Mouse (Mus musculus) MEL (cell line): Measurements from ENCODE around the gene Nub1. TPM values are rescaled to one million over a fixed set of nuclear protein-coding genes. Genes with fewer than 3 reads are reported as not detected.
A peak's percentile ranks its signal among the peaks of the same experiment; 100 is the strongest.

Experiments used
- DNase-seq: peaks from one replicate; pipeline ENCODE4 v3.0.0; 2011; ENCODE audit warnings: low read depth, low spot score
- H3K27ac ChIP-seq: 2 replicates; pipeline ENCODE4 v1.5.1; 2012; ENCODE audit warnings: low read depth, mild to moderate bottlenecking, control low read depth, low read length, moderate library complexity; ENCODE audit not compliant: control insufficient read depth
- H3K27me3 ChIP-seq, 2 experiments: fragments of 150-350 bp in 1 of 2; sonication (generic) in 1 of 2; 2 replicates each; pipeline ENCODE4 v1.6.1; 2012; ENCODE audit warnings: low read length in 2 of 2, mild to moderate bottlenecking in 2 of 2, improper control_type of control experiment in 1 of 2, moderate library complexity in 1 of 2; ENCODE audit not compliant: insufficient read depth in 2 of 2, control insufficient read depth in 1 of 2
- H3K36me3 ChIP-seq, 2 experiments: 2 replicates each; pipeline ENCODE4 v1.6.1; 2012 to 2014; ENCODE audit warnings: low read length in 2 of 2, improper control_type of control experiment in 1 of 2, inconsistent platforms in 1 of 2, mild to moderate bottlenecking in 1 of 2; ENCODE audit not compliant: insufficient read depth in 2 of 2, control insufficient read depth in 1 of 2
- H3K4me1 ChIP-seq, 2 experiments: fragments of 150-350 bp in 1 of 2; sonication (generic) in 1 of 2; 2 replicates each; pipeline ENCODE4 v1.6.1; 2012; ENCODE audit warnings: low read length in 2 of 2, improper control_type of control experiment in 1 of 2, mild to moderate bottlenecking in 1 of 2; ENCODE audit not compliant: insufficient read depth in 2 of 2, control insufficient read depth in 1 of 2
- H3K4me3 ChIP-seq, 2 experiments: fragments of 150-350 bp in 1 of 2; sonication (generic) in 1 of 2; 2 replicates each; pipeline ENCODE4 v1.5.1; 2012; ENCODE audit warnings: low read depth in 2 of 2, low read length in 2 of 2, mild to moderate bottlenecking in 2 of 2, moderate library complexity in 2 of 2, control low read depth in 1 of 2, improper control_type of control experiment in 1 of 2; ENCODE audit not compliant: control insufficient read depth in 1 of 2, insufficient read depth in 1 of 2
- H3K79me2 ChIP-seq: 2 replicates; pipeline ENCODE4 v1.6.1; 2012; ENCODE audit warnings: mild to moderate bottlenecking, low read length, moderate library complexity; ENCODE audit not compliant: control insufficient read depth, poor library complexity, insufficient read depth
- H3K9ac ChIP-seq: 2 replicates; pipeline ENCODE4 v1.6.1; 2012; ENCODE audit warnings: low read depth, mild to moderate bottlenecking, control low read depth, low read length, moderate library complexity; ENCODE audit not compliant: control insufficient read depth, poor library complexity, severe bottlenecking
- H3K9me3 ChIP-seq: fragments of 150-350 bp; sonication (generic); replicated peaks from 2 replicates; pipeline ENCODE4 v1.6.1; 2012; ENCODE audit warnings: mild to moderate bottlenecking, low read length, improper control_type of control experiment, moderate library complexity; ENCODE audit not compliant: insufficient read depth
- BHLHE40 ChIP-seq: IDR thresholded peaks from 2 replicates; pipeline ENCODE4 v1.6.1; 2012; ENCODE audit warnings: low read depth, mild to moderate bottlenecking, inconsistent platforms, low read length, improper control_type of control experiment, borderline replicate concordance
- CTCF ChIP-seq, 3 experiments: IDR thresholded peaks in 2 of 3; conservative IDR thresholded peaks in 1 of 3; 2 replicates each; pipeline ENCODE4 v1.5.1; 2011 to 2012; ENCODE audit warnings: low read length in 3 of 3, low read depth in 2 of 3, mild to moderate bottlenecking in 2 of 3, improper control_type of control experiment in 1 of 3, inconsistent platforms in 1 of 3, mixed read lengths in 1 of 3, moderate library complexity in 1 of 3; ENCODE audit not compliant: control insufficient read depth in 1 of 3, insufficient read depth in 1 of 3, poor library complexity in 1 of 3, severe bottlenecking in 1 of 3
- E2F4 ChIP-seq: IDR thresholded peaks from 2 replicates; pipeline ENCODE4 v1.6.1; 2011; ENCODE audit warnings: low read depth, low read length, improper control_type of control experiment, borderline replicate concordance
- EP300 ChIP-seq, 2 experiments: IDR thresholded peaks; 2 replicates each; pipeline ENCODE4 v1.6.1; 2011; ENCODE audit warnings: improper control_type of control experiment in 2 of 2, low read length in 2 of 2, low read depth in 1 of 2, mild to moderate bottlenecking in 1 of 2
- ETS1 ChIP-seq: IDR thresholded peaks from 2 replicates; pipeline ENCODE4 v1.6.1; 2012; ENCODE audit warnings: low read depth, mild to moderate bottlenecking, inconsistent platforms, low read length, improper control_type of control experiment, moderate library complexity
- HCFC1 ChIP-seq: IDR thresholded peaks from 2 replicates; pipeline ENCODE4 v1.6.1; 2012; ENCODE audit warnings: low read depth, mild to moderate bottlenecking, inconsistent platforms, low read length, improper control_type of control experiment, moderate library complexity
- MAFK ChIP-seq: IDR thresholded peaks from 2 replicates; pipeline ENCODE4 v1.6.1; 2011; ENCODE audit warnings: low read depth, mild to moderate bottlenecking, low read length, improper control_type of control experiment, borderline replicate concordance
- MXI1 ChIP-seq: IDR thresholded peaks from 2 replicates; pipeline ENCODE4 v1.6.1; 2011; ENCODE audit warnings: mild to moderate bottlenecking, low read depth, low read length, improper control_type of control experiment
- MYC ChIP-seq: IDR thresholded peaks from 2 replicates; pipeline ENCODE4 v1.6.1; 2011; ENCODE audit warnings: low read depth, mild to moderate bottlenecking, low read length, improper control_type of control experiment, moderate library complexity
- POLR2A ChIP-seq, 2 experiments: IDR thresholded peaks; 2 replicates each; pipeline ENCODE4 v1.6.1; 2011 to 2012; ENCODE audit warnings: low read length in 2 of 2, mild to moderate bottlenecking in 2 of 2, control low read depth in 1 of 2, improper control_type of control experiment in 1 of 2, low read depth in 1 of 2, moderate library complexity in 1 of 2; ENCODE audit not compliant: control insufficient read depth in 1 of 2, insufficient read depth in 1 of 2, poor library complexity in 1 of 2
- RAD21 ChIP-seq: IDR thresholded peaks from 2 replicates; pipeline ENCODE4 v1.6.1; 2011; ENCODE audit warnings: mild to moderate bottlenecking, low read depth, low read length, improper control_type of control experiment
- RCOR1 ChIP-seq: IDR thresholded peaks from 2 replicates; pipeline ENCODE4 v1.6.1; 2012; ENCODE audit warnings: low read depth, mild to moderate bottlenecking, inconsistent platforms, low read length, improper control_type of control experiment
- SMC3 ChIP-seq: IDR thresholded peaks from 2 replicates; pipeline ENCODE4 v1.6.1; 2011; ENCODE audit warnings: low read depth, low read length, improper control_type of control experiment
- TBP ChIP-seq: IDR thresholded peaks from 2 replicates; pipeline ENCODE4 v1.8.0; 2011; ENCODE audit warnings: low read depth, low read length, improper control_type of control experiment
- TCF12 ChIP-seq: IDR thresholded peaks from 2 replicates; pipeline ENCODE4 v1.6.1; 2014; ENCODE audit warnings: low read depth, mild to moderate bottlenecking, inconsistent platforms, low read length, improper control_type of control experiment, moderate library complexity
- ZKSCAN1 ChIP-seq: IDR thresholded peaks from 2 replicates; pipeline ENCODE4 v1.6.1; 2012; ENCODE audit warnings: low read depth, mild to moderate bottlenecking, inconsistent platforms, low read length, improper control_type of control experiment, moderate library complexity
- ZNF384 ChIP-seq: IDR thresholded peaks from 2 replicates; pipeline ENCODE4 v1.6.1; 2012; ENCODE audit warnings: low read depth, mild to moderate bottlenecking, inconsistent platforms, low read length, improper control_type of control experiment
- polyA plus RNA-seq, 2 experiments: library from polyadenylated mRNA; stranded (reverse) in 1 of 2; unstranded in 1 of 2; fragments of >175 nt in 1 of 2; fragments of >200 nt in 1 of 2; gene quantifications; 2 replicates each; pipeline versions ENCODE4 v1.2.1 to v1.2.4; 2012; ENCODE audit warnings: low replicate concordance in 2 of 2, low read depth in 1 of 2; ENCODE audit not compliant: insufficient read length in 2 of 2, insufficient read depth in 1 of 2, missing spikeins in 1 of 2
- total RNA-seq: library from RNA; depleted of rRNA; stranded (reverse); fragments of 300-350 nt; gene quantifications from 2 replicates; pipeline ENCODE4 v1.2.3, GENCODE M21; 2012

Nub1 gene
- total and polyA plus RNA-seq, 3 experiments = 38.3 to 59.6 TPM; not detected in 1

- TF ChIP-seq MAFK = 0 out of 2 replicates have a peak, but pooled peaks have one; percentile 31
- no peak for TF ChIP-seq E2F4
- TF ChIP-seq ZKSCAN1 = no peak
- TF ChIP-seq EP300 (IDR thresholded peaks at IDR 0.05; ENCODE audit: low read depth in 1 of 2, low read length in 2 of 2) = no peak
- no peak for TF ChIP-seq TCF12
- Histone ChIP-seq H3K79me2 (no peaks in the 10 kb centered on the region), H3K4me1 (peaks cover 0 to 6% of the 10 kb centered on the region in 2 experiments; a peak in 1 of 4 replicates), H3K27me3 (no peaks in the 10 kb centered on the region), H3K9me3 (no peaks in the 10 kb centered on the region), H3K36me3 (no peaks in the 10 kb centered on the region), H3K27ac (no peak overlapping the region), H3K9ac (no peak overlapping the region), H3K4me3 (no peak overlapping the region)
- DNase-seq = no peak
These were observed 39.5 kb downstream of the Nub1 start for GRCm38 (mm10) chr5:24724805-24725204.

GRCm38 (mm10) chr5:24725897-24726296, 40.6 kb downstream of the Nub1 start:
- no peaks in the 10 kb centered on the region for H3K79me2 ChIP-seq
- H3K27ac ChIP-seq = no peak overlapping the region
- H3K27me3 ChIP-seq = no peaks in the 10 kb centered on the region
- H3K9ac ChIP-seq = no peak overlapping the region
- H3K4me1 ChIP-seq = peaks cover 0 to 6% of the 10 kb centered on the region in 2 experiments; a peak in 1 of 4 replicates
- no peaks in the 10 kb centered on the region for H3K36me3 ChIP-seq
- no peak overlapping the region for H3K4me3 ChIP-seq
- DNase-seq = no peak
- no peak for TF ChIP-seq POLR2A (IDR thresholded peaks at IDR 0.05; ENCODE audit: control insufficient read depth in 1 of 2, insufficient read depth in 1 of 2, low read depth in 1 of 2, low read length in 2 of 2, poor library complexity in 1 of 2)
- no peak for TF ChIP-seq MYC
- no peak for TF ChIP-seq HCFC1
- TF ChIP-seq MXI1 = no peak
- no peak for TF ChIP-seq RCOR1
- no peaks in the 10 kb centered on the region for H3K9me3 ChIP-seq

GRCm38 (mm10) chr5:24726901-24727836, 41.8 kb downstream of the Nub1 start:
- H3K9me3 ChIP-seq = no peaks in the 10 kb centered on the region
- no peaks in the 10 kb centered on the region for H3K79me2 ChIP-seq
- TF ChIP-seq TBP = no peak
- no peak for TF ChIP-seq RAD21
- no peak; the same call in 1 of the 2 replicates for TF ChIP-seq BHLHE40
- peak; percentile 74 for TF ChIP-seq ZNF384
- no peak for TF ChIP-seq TCF12
- peak in 1 of 2 experiments; percentile 10; a peak in 1 of 4 replicates for TF ChIP-seq EP300 (IDR thresholded peaks at IDR 0.05; ENCODE audit: low read depth in 1 of 2, low read length in 2 of 2)
- TF ChIP-seq MXI1 = peak; percentile 43; the same call in 1 of the 2 replicates
- no peak for TF ChIP-seq SMC3
- TF ChIP-seq CTCF (IDR thresholded peaks at IDR 0.05 in 2 of 3, conservative IDR thresholded peaks at IDR 0.05 in 1 of 3; ENCODE audit: control insufficient read depth in 1 of 3, insufficient read depth in 1 of 3, low read depth in 2 of 3, low read length in 3 of 3, poor library complexity in 1 of 3, severe bottlenecking in 1 of 3) = no peak
- TF ChIP-seq ETS1 = 0 out of 2 replicates have a peak, but pooled peaks have one; percentile 17
- H3K4me1 ChIP-seq = peaks cover 0 to 6% of the 10 kb centered on the region in 2 experiments; a peak in 1 of 4 replicates
- H3K4me3 ChIP-seq = peak overlapping the region; percentile 30 to 38; a peak in 3 of 4 replicates
- no peak overlapping the region for H3K9ac ChIP-seq
- H3K27ac ChIP-seq = no peak overlapping the region
- peak; percentile 93 for DNase-seq
- H3K36me3 ChIP-seq = no peaks in the 10 kb centered on the region
- H3K27me3 ChIP-seq = no peaks in the 10 kb centered on the region
